Mouse (Mus musculus): ENCODE measurements around the gene Mettl11b.

GRCm38 (mm10) chr1:163682127-163682526 lies 42.9 kb downstream of the Mettl11b start:
- TF ChIP-seq CTCF (IDR thresholded peaks at IDR 0.05): no peak
- TF ChIP-seq EP300 (IDR thresholded peaks at IDR 0.05): no peak

Measured in lung, postnatal 0 days (tissue).